In the genomic region with DNA sequence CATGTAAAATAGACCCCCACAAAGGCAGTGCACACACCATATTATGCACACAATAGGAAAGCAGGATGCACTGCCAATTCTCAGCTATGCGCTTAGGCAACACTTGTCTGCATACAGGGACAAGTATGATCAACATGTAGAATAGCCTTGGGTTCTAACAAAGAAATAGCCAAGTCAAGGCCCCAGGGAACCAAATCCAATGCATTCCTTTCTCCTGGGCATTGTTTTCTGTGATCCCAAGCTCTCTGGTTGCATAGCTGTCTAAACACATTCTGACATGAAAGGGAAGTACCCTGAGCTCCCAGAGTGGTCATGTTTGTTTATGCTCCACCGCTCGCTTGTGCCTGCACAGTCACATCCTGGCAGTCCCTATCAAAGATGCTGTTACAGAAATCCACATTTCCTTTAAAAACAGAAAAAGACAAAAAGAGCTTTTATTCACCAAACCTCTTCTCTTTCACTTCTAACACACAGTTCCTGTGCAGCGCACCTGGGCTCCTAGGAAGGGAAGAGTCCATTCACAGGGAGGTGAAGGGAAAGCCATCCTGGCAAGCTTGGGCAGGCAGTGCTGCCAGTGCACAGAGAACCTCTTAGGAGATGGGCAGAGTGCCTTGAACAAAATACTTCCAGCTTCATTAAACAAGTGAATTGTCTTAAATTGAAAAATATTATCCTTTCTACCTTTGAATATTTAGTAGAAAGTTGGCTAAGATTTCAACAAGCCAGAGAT, we compare ENCODE assay signal across 15 mouse cellular contexts.
DNase-seq lines count a peak whose midpoint lies in the region; ATAC-seq and TF ChIP-seq lines count a peak whose summit lies in the region.
"Had no signal": no experiment of that assay in that cellular context is flagged by ENCODE, and none has a peak within 500 bp of the region (broad histone marks: within the 10 kb centered on the region; RNA-seq: fewer than 3 reads in every experiment).

No protein-coding gene starts in this region.

- no peaks in the 10 kb centered on the region for H3K9me3 ChIP-seq in hindbrain, embryonic 11.5 days (ENCODE audit: control insufficient read depth, low read length)
- H3K9me3 ChIP-seq in hindbrain, embryonic 12.5 days (replicated peaks) = no peaks in the 10 kb centered on the region
- H3K9me3 ChIP-seq in midbrain, embryonic 13.5 days = no peaks in the 10 kb centered on the region
- no peaks in the 10 kb centered on the region for H3K9me3 ChIP-seq in heart, embryonic 10.5 days
- H3K9me3 ChIP-seq: embryonic facial prominence, embryonic 12.5 days had no signal

- no peaks in the 10 kb centered on the region for H3K36me3 ChIP-seq in hindbrain, embryonic 11.5 days (ENCODE audit: control insufficient read depth, insufficient read depth, low read length)
- H3K36me3 ChIP-seq in hindbrain, embryonic 12.5 days = no peaks in the 10 kb centered on the region
- no peaks in the 10 kb centered on the region for H3K36me3 ChIP-seq in midbrain, embryonic 13.5 days
- H3K36me3 ChIP-seq in heart, embryonic 10.5 days = no peaks in the 10 kb centered on the region
- H3K36me3 ChIP-seq: embryonic facial prominence, embryonic 12.5 days had no signal

- no peak overlapping the region for H3K4me2 ChIP-seq in hindbrain, embryonic 11.5 days (replicated peaks; ENCODE audit: low read depth, low read length)
- no peak overlapping the region for H3K4me2 ChIP-seq in hindbrain, embryonic 12.5 days (replicated peaks)
- no peak overlapping the region for H3K4me2 ChIP-seq in midbrain, embryonic 13.5 days (replicated peaks)
- H3K4me2 ChIP-seq: embryonic facial prominence, embryonic 12.5 days had no signal

- ATAC-seq in hindbrain, embryonic 11.5 days (ENCODE audit: low FRiP score) = no peak
- no peak for ATAC-seq in hindbrain, embryonic 12.5 days (ENCODE audit: low FRiP score)
- peak; percentile 63; the same call in 1 of the 2 replicates for ATAC-seq in midbrain, embryonic 13.5 days
- ATAC-seq: intestine, postnatal 0 days; lung, postnatal 0 days; Patski had no signal

- H3K27me3 ChIP-seq in hindbrain, embryonic 11.5 days (ENCODE audit: control insufficient read depth, insufficient read depth, low read length) = no peaks in the 10 kb centered on the region
- H3K27me3 ChIP-seq in hindbrain, embryonic 12.5 days = no peaks in the 10 kb centered on the region
- no peaks in the 10 kb centered on the region for H3K27me3 ChIP-seq in midbrain, embryonic 13.5 days
- no peaks in the 10 kb centered on the region for H3K27me3 ChIP-seq in heart, embryonic 10.5 days (ENCODE audit: insufficient read depth, poor library complexity, severe bottlenecking)
- H3K27me3 ChIP-seq: embryonic facial prominence, embryonic 12.5 days had no signal

- DNase-seq in hindbrain, embryonic 11.5 days (ENCODE audit: low spot score) = peak; percentile 11
- peak; percentile 65 for DNase-seq in R1 (ENCODE audit: low read depth, low spot score)
- DNase-seq in embryo, embryonic 9.5 days (ENCODE audit: extremely low spot score) = peak; percentile 42
- DNase-seq in gastrocnemius, adult 2 months = no peak
- no peak for DNase-seq in heart, embryonic 10.5 days (ENCODE audit: low spot score)
- DNase-seq: adrenal gland, postnatal 36 days; heart, postnatal 10 days; liver; thymus, postnatal 14 days had no signal

- TF ChIP-seq CTCF in gastrocnemius, adult 2 months (IDR thresholded peaks at IDR 0.05) = no peak

- WGBS in hindbrain, embryonic 11.5 days = 34% methylated on average over 4 of the region's 4 CpGs
- WGBS in hindbrain, embryonic 12.5 days = 33% methylated on average over 4 of the region's 4 CpGs
- 27% methylated on average over 4 of the region's 4 CpGs for WGBS in midbrain, embryonic 13.5 days
- WGBS in heart, embryonic 10.5 days = 53% methylated on average over 4 of the region's 4 CpGs

- H3K27ac ChIP-seq in hindbrain, embryonic 11.5 days (ENCODE audit: low read depth, low read length) = no peak overlapping the region
- H3K27ac ChIP-seq in hindbrain, embryonic 12.5 days = no peak overlapping the region
- H3K27ac ChIP-seq in midbrain, embryonic 13.5 days = no peak overlapping the region
- no peak overlapping the region for H3K27ac ChIP-seq in gastrocnemius, adult 2 months
- no peak overlapping the region; the same call in 1 of the 2 replicates for H3K27ac ChIP-seq in heart, embryonic 10.5 days
- H3K27ac ChIP-seq: embryonic facial prominence, embryonic 12.5 days had no signal

- peaks cover 2% of the 10 kb centered on the region; the same call in 1 of the 2 replicates for H3K4me1 ChIP-seq in hindbrain, embryonic 11.5 days (replicated peaks; ENCODE audit: control insufficient read depth, insufficient read depth, low read length)
- H3K4me1 ChIP-seq in hindbrain, embryonic 12.5 days = peaks cover 8% of the 10 kb centered on the region
- H3K4me1 ChIP-seq in midbrain, embryonic 13.5 days (replicated peaks) = peaks cover 13% of the 10 kb centered on the region
- 0 out of 2 replicates have a peak, but pooled peaks cover 3% of the 10 kb centered on the region for H3K4me1 ChIP-seq in heart, embryonic 10.5 days

- H3K4me3 ChIP-seq in hindbrain, embryonic 11.5 days (ENCODE audit: low read depth, low read length) = no peak overlapping the region
- no peak overlapping the region for H3K4me3 ChIP-seq in hindbrain, embryonic 12.5 days
- H3K4me3 ChIP-seq in midbrain, embryonic 13.5 days (replicated peaks) = no peak overlapping the region
- H3K4me3 ChIP-seq in gastrocnemius, adult 2 months = no peak overlapping the region
- H3K4me3 ChIP-seq in heart, embryonic 10.5 days = no peak overlapping the region
- H3K4me3 ChIP-seq: embryonic facial prominence, embryonic 12.5 days had no signal

- no peak overlapping the region for H3K9ac ChIP-seq in hindbrain, embryonic 11.5 days (ENCODE audit: low read depth, low read length)
- no peak overlapping the region for H3K9ac ChIP-seq in hindbrain, embryonic 12.5 days
- H3K9ac ChIP-seq in midbrain, embryonic 13.5 days (replicated peaks) = no peak overlapping the region
- H3K9ac ChIP-seq: embryonic facial prominence, embryonic 12.5 days had no signal

- intact Hi-C loops in gastrocnemius, adult 2 months (cut with DNase I) = no loop called here

Comparison
In these comparisons a context has a peak if more than half of its experiments do, and no peak if none do; other contexts are left out.
1. DNase-seq: peak in hindbrain, embryonic 11.5 days (single experiment), R1 (single experiment) and embryo, embryonic 9.5 days (single experiment); none in gastrocnemius, adult 2 months (single experiment) and heart, embryonic 10.5 days (single experiment).